Mouse (Mus musculus): ENCODE measurements around the gene Camk2n1.

Gene Camk2n1

GRCm38 (mm10) chr4:138447827-138448602, 6.1 kb upstream of the Camk2n1 start:
- no peak for DNase-seq

- no peak for DNase-seq
Observed at GRCm38 (mm10) chr4:138448872-138449615, 5.1 kb upstream of the Camk2n1 start.

GRCm38 (mm10) chr4:138449636-138450314, 4.3 kb upstream of the Camk2n1 start:
- DNase-seq: no peak

GRCm38 (mm10) chr4:138452306-138453096, 1.6 kb upstream of the Camk2n1 start:
- no peak for DNase-seq

GRCm38 (mm10) chr4:138453097-138453752, 889 bp upstream of the Camk2n1 start:
- no peak for DNase-seq

GRCm38 (mm10) chr4:138454571-138455140, 542 bp downstream of the Camk2n1 start:
- DNase-seq: peak; percentile 64

GRCm38 (mm10) chr4:138455141-138455955, 1.2 kb downstream of the Camk2n1 start:
- DNase-seq: peak; percentile 19

GRCm38 (mm10) chr4:138455956-138456341, 1.8 kb downstream of the Camk2n1 start:
- DNase-seq: peak; percentile 29

GRCm38 (mm10) chr4:138456536-138456935, 2.4 kb downstream of the Camk2n1 start:
- no peak for DNase-seq

GRCm38 (mm10) chr4:138457091-138457490, 3.0 kb downstream of the Camk2n1 start:
- DNase-seq: no peak

GRCm38 (mm10) chr4:138458171-138458570, 4.1 kb downstream of the Camk2n1 start:
- no peak for DNase-seq

- DNase-seq: no peak
Observed at GRCm38 (mm10) chr4:138458735-138459440, 4.8 kb downstream of the Camk2n1 start.

- no peak for DNase-seq
Observed at GRCm38 (mm10) chr4:138459775-138460174, 5.7 kb downstream of the Camk2n1 start.

- DNase-seq: no peak
Observed at GRCm38 (mm10) chr4:138460910-138461309, 6.8 kb downstream of the Camk2n1 start.

GRCm38 (mm10) chr4:138461471-138461870, 7.4 kb downstream of the Camk2n1 start:
- no peak for DNase-seq

- no peak for DNase-seq
Observed at GRCm38 (mm10) chr4:138462971-138463831, 9.1 kb downstream of the Camk2n1 start.

- peak; percentile 43 for DNase-seq
Observed at GRCm38 (mm10) chr4:138463832-138464487, 9.8 kb downstream of the Camk2n1 start.

- DNase-seq: no peak
Observed at GRCm38 (mm10) chr4:138464667-138465353, 10.7 kb downstream of the Camk2n1 start.

Measured in thymus, postnatal 14 days (tissue).